Mouse (Mus musculus) gastrocnemius, adult 8-10 months (tissue): ENCODE data around the gene Foxn3. TPM values are rescaled to one million over a fixed set of nuclear protein-coding genes. Genes with fewer than 3 reads are reported as not detected.

ENCODE experiments used
- DNase-seq, 2 experiments: peaks; one replicate each; pipeline ENCODE4 v3.0.0; 2022; ENCODE audit warnings: low spot score in 2 of 2
- total RNA-seq, 4 experiments: library from RNA; stranded (reverse); gene quantifications; 2 replicates each; pipeline ENCODE4 v1.2.4; 2022

Gene Foxn3
- total RNA-seq, 4 experiments from 2014 or later, result 171 to 255 (median 210) TPM

DNA sequence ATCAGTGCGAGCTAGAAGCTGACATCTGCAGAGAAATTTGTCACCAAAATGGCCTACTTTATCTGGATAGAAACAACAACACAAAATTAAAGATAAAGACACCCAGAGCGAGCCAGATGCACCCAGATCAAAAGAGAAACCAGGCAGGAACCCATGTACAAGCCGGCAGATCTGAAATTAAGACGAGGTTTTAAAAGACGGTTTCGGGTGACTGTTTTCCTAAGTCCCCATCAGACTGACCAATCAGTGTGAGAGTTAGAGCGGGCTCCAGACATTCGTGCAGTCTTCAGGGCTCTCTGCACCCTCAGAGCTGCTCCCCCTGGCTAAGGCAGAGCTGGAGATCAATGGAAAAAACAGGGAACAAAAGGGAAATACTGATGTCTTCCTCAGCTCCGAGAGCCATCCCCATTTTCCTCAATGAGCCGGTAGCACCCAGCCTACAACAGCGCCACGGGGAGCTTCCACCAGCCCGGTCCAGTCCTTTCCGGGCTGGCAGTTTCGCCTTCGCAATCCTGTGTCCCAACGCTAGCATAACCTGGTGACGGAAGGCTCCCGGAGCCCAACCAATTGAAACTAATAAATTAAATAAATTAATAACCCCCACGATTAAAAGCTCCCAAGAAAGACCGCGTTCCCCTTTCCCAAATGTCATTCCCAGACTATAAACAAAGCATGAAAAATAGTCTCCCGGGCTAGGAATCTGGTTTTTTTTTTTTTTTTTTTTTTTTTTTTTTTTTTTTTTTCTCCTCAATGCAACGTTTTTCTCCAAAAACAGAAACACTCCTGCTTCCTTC is 1.1 kb downstream of the Foxn3 start:
- peak; percentile 51 to 56 for DNase-seq

DNA sequence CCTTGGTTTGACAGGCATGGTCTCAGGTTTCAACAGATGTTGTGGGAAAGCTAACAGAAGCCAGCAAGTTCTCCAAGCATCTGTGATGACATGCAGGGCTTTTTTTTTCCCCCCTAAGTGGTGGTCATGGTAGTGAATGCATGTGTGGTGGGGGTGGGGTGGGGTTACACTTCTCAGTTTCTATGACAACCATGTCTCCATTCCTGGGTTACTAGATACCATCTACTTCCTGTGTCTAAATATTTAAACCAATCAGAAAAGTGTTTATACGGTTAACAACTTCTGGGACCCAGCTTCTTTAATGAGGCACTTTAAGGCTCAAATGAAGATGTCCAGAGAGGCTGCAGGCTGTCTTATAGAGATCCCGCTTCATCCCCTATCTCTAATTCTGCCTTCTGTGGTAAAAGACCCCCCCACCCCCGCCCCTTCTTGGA is 2.0 kb downstream of the Foxn3 start:
- DNase-seq, result no peak

GRCm38 (mm10) chr12:99560701-99561332 is 2.6 kb downstream of the Foxn3 start:
- peak in 1 of 2 experiments; percentile 36 for DNase-seq

- DNase-seq, result no peak
Measured at GRCm38 (mm10) chr12:99559483-99559882, 3.9 kb downstream of the Foxn3 start.

- DNase-seq, result no peak
Measured at GRCm38 (mm10) chr12:99558476-99558875, 4.9 kb downstream of the Foxn3 start.

DNA sequence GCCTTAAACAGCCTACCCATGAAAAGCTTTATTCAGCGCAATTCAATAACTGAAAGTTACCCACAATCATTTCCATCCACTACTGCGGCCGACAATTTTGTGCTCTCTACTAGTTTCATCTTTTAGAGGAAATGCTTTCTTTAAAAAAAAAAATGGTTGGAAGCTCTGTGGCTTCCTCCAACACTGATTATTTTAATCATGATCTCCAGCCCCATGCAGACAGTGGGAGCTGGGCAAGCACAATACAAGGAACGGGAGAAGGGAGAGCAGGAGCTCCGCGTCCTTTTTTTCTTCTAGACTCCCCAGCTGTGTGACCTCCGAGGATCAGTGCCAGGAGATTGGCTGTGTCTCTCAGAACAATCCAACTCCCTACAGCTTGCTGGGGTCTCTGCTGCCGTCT is 5.9 kb downstream of the Foxn3 start:
- no peak for DNase-seq

DNA sequence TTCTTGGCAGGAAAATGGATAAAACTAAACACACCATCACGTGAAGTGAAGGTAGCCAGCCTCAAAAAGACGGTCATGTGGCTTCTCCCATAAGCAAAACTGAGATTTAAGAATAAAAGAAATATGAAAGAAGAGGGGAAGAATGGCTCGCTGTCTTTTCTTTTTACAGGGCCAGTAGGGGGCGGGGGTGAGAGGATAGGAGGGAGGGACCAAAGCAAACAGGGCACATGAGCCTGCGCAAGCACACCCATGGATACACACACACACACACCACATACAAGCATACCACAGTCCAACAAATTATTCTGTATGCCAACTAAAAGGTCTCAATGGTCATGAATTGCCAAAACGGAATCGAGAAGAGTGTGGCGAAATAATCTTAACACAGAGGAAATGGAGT is 12.8 kb downstream of the Foxn3 start:
- no peak for DNase-seq

GRCm38 (mm10) chr12:99549811-99550210 is 13.6 kb downstream of the Foxn3 start:
- no peak for DNase-seq

DNA sequence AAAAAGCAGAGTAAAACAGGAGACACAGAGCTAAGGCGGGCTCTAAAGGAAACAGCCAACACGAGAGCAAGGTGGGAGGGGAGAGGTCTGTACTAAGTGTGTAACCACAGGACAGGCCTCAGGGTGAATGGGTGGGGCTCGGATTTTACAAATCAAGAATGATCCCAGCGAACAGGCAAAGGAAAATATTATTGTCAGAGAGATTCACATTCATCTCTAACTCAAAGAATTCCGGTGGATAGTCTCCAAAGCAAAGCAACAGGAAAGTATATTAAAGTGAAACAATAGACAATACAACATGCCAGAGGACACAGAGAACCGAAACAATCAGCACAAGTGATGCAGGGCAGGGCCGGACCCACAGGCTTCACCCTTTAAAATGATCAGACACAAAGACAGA is 15.0 kb downstream of the Foxn3 start:
- no peak for DNase-seq

GRCm38 (mm10) chr12:99547295-99547694 is 16.1 kb downstream of the Foxn3 start:
- no peak for DNase-seq

DNA sequence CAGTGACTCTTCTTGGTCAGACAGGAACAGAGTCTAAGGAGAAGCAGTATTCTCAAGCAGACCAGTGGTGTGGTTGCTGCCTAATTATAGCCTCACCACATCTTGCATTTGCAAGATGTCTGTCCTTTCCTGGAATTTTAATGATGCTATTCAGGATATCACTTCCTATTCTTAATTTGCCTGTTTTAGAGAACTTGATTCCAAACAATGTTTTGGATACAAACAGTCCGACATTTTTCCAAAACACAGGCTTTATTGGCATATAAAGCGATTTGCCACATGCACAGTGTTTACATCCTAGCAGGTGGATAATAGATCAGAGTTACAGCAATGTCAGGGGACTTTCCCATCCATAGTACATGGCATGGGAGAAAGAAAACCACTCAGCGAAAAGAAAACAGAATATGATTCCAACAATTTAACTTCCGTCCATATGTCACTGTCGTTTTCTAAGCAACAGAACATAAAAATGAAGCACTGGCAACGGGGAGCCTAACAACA is 18.1 kb downstream of the Foxn3 start:
- DNase-seq, result no peak

DNA sequence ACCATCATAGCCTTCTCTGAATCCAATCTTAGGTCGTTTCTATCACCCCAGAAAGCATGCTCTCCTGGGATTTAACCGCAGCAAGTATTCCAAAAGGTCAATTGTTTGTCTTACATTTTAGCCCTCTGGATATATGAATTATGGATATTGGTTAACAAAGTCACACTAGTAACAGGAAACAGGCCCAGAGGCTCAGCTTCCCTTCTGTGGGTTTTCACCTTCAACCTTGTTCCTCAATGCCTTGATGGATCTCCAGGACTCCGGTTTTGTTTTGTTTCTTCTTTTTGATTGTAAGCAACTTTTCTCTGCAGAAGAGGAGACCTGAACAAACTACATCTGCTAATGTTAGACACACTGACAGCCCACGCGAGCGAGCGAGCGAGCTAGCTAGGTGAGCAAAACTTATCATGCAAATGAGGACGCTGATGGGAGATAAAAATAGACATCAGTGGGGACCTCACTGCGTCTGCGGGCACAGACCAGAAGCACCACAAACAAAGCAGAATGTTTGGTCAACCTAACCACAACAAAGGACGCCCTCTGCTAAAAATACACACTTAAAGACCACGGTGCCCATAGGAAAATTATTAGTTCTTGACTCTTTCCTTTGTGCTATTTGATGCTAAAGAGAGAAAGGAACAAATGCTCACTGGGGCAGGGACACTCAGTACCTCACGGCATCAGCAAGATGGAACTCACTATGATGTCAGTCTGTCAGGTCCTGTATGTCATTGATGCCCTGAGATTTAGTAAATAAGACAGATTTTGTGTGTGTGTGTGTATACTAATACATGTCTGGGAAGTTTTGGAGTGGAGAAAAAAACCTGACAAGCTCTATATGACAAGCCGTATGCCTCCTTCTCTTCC is 18.9 kb downstream of the Foxn3 start:
- no peak for DNase-seq

DNA sequence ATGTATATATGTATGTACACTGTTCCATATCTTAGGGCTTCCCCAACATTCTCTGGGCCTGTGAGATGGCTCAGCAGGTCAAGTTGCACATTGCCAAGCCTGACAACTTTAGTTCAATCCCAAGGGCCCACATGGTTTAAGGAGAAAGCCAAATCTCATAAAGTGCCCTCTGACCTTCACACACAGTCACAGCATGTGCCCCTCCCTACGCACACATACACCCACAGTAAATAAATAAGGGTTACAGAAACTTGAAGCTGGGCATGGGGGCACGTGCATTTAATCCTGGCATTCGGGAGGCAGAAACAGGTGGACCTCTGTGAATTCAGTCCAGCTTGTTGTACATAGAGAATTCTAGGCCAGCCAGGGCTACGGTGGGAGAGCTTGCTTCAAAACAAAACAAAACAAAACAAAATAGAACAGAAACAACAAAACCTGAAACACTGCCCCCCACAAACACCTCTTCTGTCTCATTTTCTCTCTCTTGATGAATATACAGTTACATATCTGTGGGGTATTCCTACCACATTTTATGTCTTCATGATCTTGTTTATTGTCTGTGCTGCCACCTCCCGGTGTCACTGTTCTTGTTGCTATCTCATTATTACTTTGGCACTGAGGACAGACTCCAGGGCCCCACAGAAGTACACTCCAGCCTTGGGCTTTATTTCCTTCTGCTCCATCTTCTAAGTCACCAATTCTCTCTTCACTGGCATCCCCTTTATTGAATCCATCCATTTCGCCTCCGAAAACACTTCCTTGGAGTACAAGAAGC is 19.8 kb downstream of the Foxn3 start:
- no peak for DNase-seq

- DNase-seq, result no peak
Measured at GRCm38 (mm10) chr12:99540201-99540600, 23.2 kb downstream of the Foxn3 start.

GRCm38 (mm10) chr12:99537316-99537715 is 26.1 kb downstream of the Foxn3 start:
- DNase-seq, result no peak

DNA sequence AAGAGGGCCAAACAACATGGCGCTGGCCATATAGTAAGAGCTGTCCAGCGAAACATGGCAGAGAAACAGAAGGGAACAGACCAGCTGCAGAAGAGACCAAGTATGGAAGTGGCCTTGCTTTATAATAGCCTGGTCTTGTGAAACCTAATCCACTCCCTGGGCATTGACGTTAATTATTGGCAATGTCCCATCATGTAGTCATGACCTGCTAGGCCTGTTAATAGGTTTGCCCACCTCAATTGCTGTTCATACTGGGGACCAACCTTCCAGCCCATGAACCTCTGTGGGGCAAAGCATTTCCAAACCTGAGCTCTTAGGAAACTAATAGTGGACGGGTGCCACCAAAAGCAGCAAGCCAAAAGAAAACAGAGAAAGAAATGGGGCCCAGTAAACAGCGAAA is 27.0 kb downstream of the Foxn3 start:
- no peak for DNase-seq

DNA sequence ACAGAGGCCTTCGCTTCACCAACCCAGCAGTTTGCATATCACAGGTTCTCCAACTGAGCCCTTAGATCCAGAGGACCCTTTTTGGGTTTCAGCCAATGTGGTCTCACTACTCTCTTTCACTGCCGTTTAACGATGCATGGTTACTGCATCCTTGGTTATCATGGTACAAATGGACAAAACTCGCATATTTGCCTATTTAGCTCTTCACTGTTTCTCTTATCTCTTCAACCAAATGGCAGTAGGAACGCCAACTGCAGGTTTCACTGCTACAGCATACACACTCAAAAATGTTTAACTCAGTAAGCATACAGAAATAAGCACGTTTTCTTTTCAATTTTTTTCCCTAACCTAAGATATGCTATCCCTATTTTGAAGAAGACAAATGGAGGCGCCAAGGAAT is 31.0 kb downstream of the Foxn3 start:
- DNase-seq, result no peak

- DNase-seq, result peak in 1 of 2 experiments; percentile 13
Measured at GRCm38 (mm10) chr12:99529687-99530411, 33.5 kb downstream of the Foxn3 start.

DNA sequence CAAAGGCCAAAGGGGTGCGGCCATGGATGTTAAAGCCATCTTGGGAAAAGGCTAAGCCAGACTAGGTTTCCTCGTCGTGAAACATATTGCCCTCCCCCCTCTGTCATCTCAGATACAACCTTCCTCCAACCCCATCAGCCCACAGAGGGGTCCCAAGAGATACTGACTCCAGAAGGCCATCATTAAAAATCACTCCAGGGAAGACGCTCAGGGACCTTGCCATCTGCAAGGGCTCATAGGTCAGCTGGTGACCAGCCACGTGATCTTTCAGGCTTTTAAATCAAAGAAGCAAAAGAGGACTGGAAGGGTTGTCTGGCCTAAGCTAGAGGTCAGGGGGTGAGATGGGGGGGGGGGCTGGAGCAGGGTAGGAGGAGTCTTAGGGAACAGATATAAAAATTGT is 34.4 kb downstream of the Foxn3 start:
- DNase-seq, result no peak

DNA sequence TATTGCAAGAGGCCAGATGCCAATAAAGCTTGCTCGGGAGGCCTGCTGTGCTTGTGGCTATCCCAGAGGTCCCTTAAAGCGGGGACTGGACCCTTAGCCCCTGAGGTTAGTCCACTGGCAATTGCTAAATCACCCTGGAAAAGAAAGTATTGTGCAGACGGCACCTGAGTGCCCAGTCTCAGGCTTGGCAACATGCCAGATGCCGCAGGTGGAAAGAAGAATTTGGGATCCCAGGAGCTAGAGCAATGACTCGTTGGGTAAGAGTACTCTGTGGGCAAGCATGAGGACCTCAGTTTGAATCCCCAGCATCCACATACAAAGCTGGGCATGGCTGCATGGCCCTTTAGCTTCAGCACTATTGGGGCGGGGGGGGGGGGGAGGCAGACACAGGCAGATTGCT is 35.9 kb downstream of the Foxn3 start:
- DNase-seq, result no peak
